Mouse (Mus musculus) liver, postnatal 0 days (tissue): ENCODE measurements around the gene Stard3. TPM values are rescaled to one million over a fixed set of nuclear protein-coding genes. Genes with fewer than 3 reads are reported as not detected.
A peak's percentile ranks its signal among the peaks of the same experiment; 100 is the strongest.

Experiments used
- ATAC-seq: fragments of 200-750 bp; cut with Nextera tagmentation; 2 replicates; pipeline ENCODE4 v1.8.0; 2017; ENCODE audit warnings: mild to moderate bottlenecking, moderate library complexity
- DNase-seq: peaks from one replicate; pipeline ENCODE4 v3.0.0-alpha.2; 2016
- H3K27ac ChIP-seq: fragments of 300-500 bp; sonication (generic); 2 replicates; pipeline ENCODE4 v1.5.1; 2014; ENCODE audit warnings: antibody characterized with exemption, moderate library complexity, mild to moderate bottlenecking, low read depth
- H3K27me3 ChIP-seq: fragments of 300-500 bp; sonication (generic); 2 replicates; pipeline ENCODE4 v1.6.1; 2014; ENCODE audit warnings: low read length, control low read depth, mixed read lengths; ENCODE audit not compliant: insufficient read depth
- H3K36me3 ChIP-seq: fragments of 300-500 bp; sonication (generic); replicated peaks from 2 replicates; pipeline ENCODE4 v1.6.1; 2014; ENCODE audit warnings: mild to moderate bottlenecking, control low read depth, low read length, moderate library complexity, mixed read lengths; ENCODE audit not compliant: insufficient read depth
- H3K4me1 ChIP-seq: fragments of 300-500 bp; sonication (generic); 2 replicates; pipeline ENCODE4 v1.6.1; 2014; ENCODE audit warnings: antibody characterized with exemption, mild to moderate bottlenecking, control low read depth; ENCODE audit not compliant: insufficient read depth
- H3K4me2 ChIP-seq: fragments of 300-500 bp; sonication (generic); 2 replicates; pipeline ENCODE4 v1.6.1; 2014; ENCODE audit warnings: low read depth, mild to moderate bottlenecking, low read length, moderate library complexity, mixed read lengths
- H3K4me3 ChIP-seq: fragments of 300-500 bp; sonication (generic); 2 replicates; pipeline ENCODE4 v1.5.1; 2014; ENCODE audit warnings: low read depth, low read length
- H3K9ac ChIP-seq: fragments of 300-500 bp; sonication (generic); replicated peaks from 2 replicates; pipeline ENCODE4 v1.6.1; 2014; ENCODE audit warnings: mild to moderate bottlenecking, moderate library complexity
- H3K9me3 ChIP-seq: fragments of 300-500 bp; sonication (generic); 2 replicates; pipeline ENCODE4 v1.6.1; 2016; ENCODE audit warnings: mild to moderate bottlenecking, control low read depth, low read length, mixed read lengths
- CTCF ChIP-seq: sonication (generic); IDR thresholded peaks from 2 replicates; pipeline ENCODE4 v1.5.1; 2016; ENCODE audit warnings: antibody characterized with exemption, low read depth
- EP300 ChIP-seq: IDR thresholded peaks from 2 replicates; pipeline ENCODE4 v1.6.1; 2016; ENCODE audit warnings: antibody characterized with exemption, low read depth, mild to moderate bottlenecking
- WGBS: fragments of 180-500 bp; shearing (Covaris S2); extraction: QIAGEN DNeasy Blood & Tissue Kit; methylation state at CpG from one replicate; pipeline ENCODE4 v1.1.7; 2014; ENCODE audit not compliant: insufficient replicate concordance; 5-methylcytosine and 5-hydroxymethylcytosine counted together
- polyA plus RNA-seq: library from polyadenylated mRNA; unstranded; fragments of >200 nt; fragmentation: Nextera tagmentation; extraction: Ambion mirVana; gene quantifications from 2 replicates; pipeline ENCODE4 v1.2.1, GENCODE M21; 2015

The Stard3 gene
- polyA plus RNA-seq, 1 experiment from 2014 or later = 15.4 TPM

GRCm38 (mm10) chr11:98346168-98346567, 12.0 kb upstream of the Stard3 start:
- Histone ChIP-seq H3K4me3 (no peak overlapping the region), H3K27me3 (peaks cover 74% of the 10 kb centered on the region), H3K9ac (no peak overlapping the region), H3K27ac (no peak overlapping the region), H3K36me3 (no peaks in the 10 kb centered on the region), H3K9me3 (no peaks in the 10 kb centered on the region), H3K4me2 (no peak overlapping the region), H3K4me1 (peaks cover 7% of the 10 kb centered on the region)
- TF ChIP-seq CTCF (no peak), EP300 (no peak)
- no peak for ATAC-seq
- 12% methylated on average over 9 of the region's 9 CpGs for WGBS
- no peak for DNase-seq

GRCm38 (mm10) chr11:98347385-98348082, 10.6 kb upstream of the Stard3 start:
- H3K27ac ChIP-seq = no peak overlapping the region
- no peak overlapping the region for H3K9ac ChIP-seq
- no peak for DNase-seq
- ATAC-seq = no peak
- peaks cover 66% of the 10 kb centered on the region for H3K27me3 ChIP-seq
- H3K4me2 ChIP-seq = no peak overlapping the region
- no peak overlapping the region for H3K4me3 ChIP-seq
- H3K9me3 ChIP-seq = no peaks in the 10 kb centered on the region
- TF ChIP-seq EP300 = no peak
- no peak for TF ChIP-seq CTCF
- no peaks in the 10 kb centered on the region for H3K36me3 ChIP-seq
- 12% methylated on average over 8 of the region's 12 CpGs for WGBS
- H3K4me1 ChIP-seq = peaks cover 7% of the 10 kb centered on the region

GRCm38 (mm10) chr11:98348083-98348961, 9.8 kb upstream of the Stard3 start, which contains the start of gene Ppp1r1b:
Gene Ppp1r1b, plus strand, starts transcription at chr11:98348404.
- DNase-seq (no peak), ATAC-seq (peak; percentile 13; the same call in 1 of the 2 replicates)
- Histone ChIP-seq H3K4me3 (peak within 1 kb of the TSS; percentile 38), H3K9ac (peak within 1 kb of the TSS; percentile 18; the same call in 1 of the 2 replicates), H3K4me1 (peaks cover 7% of the 10 kb centered on the region), H3K36me3 (no peaks in the 10 kb centered on the region), H3K4me2 (peak within 1 kb of the TSS; percentile 65), H3K27me3 (peaks cover 66% of the 10 kb centered on the region), H3K9me3 (no peaks in the 10 kb centered on the region), H3K27ac (no peak within 1 kb of the TSS)
- WGBS = 2% methylated on average over 55 of the region's 55 CpGs
- TF ChIP-seq EP300 = no peak

- Histone ChIP-seq H3K4me1 (peaks cover 7% of the 10 kb centered on the region), H3K4me3 (no peak overlapping the region), H3K36me3 (no peaks in the 10 kb centered on the region), H3K9ac (no peak overlapping the region), H3K9me3 (no peaks in the 10 kb centered on the region), H3K27me3 (peaks cover 72% of the 10 kb centered on the region), H3K4me2 (no peak overlapping the region), H3K27ac (no peak overlapping the region)
- 8% methylated on average over 9 of the region's 9 CpGs for WGBS
- ATAC-seq (no peak), DNase-seq (no peak)
- TF ChIP-seq EP300 = no peak
- no peak for TF ChIP-seq CTCF
Measured at GRCm38 (mm10) chr11:98349308-98349707, 8.9 kb upstream of the Stard3 start.

- Histone ChIP-seq H3K27ac (no peak overlapping the region), H3K4me1 (peaks cover 27% of the 10 kb centered on the region), H3K27me3 (peaks cover 48% of the 10 kb centered on the region), H3K4me2 (no peak overlapping the region), H3K9me3 (no peaks in the 10 kb centered on the region), H3K4me3 (no peak overlapping the region), H3K36me3 (no peaks in the 10 kb centered on the region), H3K9ac (no peak overlapping the region)
- WGBS = 74% methylated on average over 18 of the region's 18 CpGs
- no peak for TF ChIP-seq EP300
- ATAC-seq (no peak), DNase-seq (no peak)
Measured at GRCm38 (mm10) chr11:98352272-98352990, 5.7 kb upstream of the Stard3 start.
